Comparison of ENCODE assay signal across 8 mouse cellular contexts in genomic region chr1:162895900-162896299, GRCm38 (mm10). TPM values are rescaled to one million over a fixed set of nuclear protein-coding genes. Genes with fewer than 3 reads are reported as not detected.
DNase-seq lines count a peak whose midpoint lies in the region; ATAC-seq lines count a peak whose summit lies in the region.

No protein-coding gene starts in this region.

- 43% methylated on average over 6 of the region's 6 CpGs for WGBS in forebrain, embryonic 14.5 days
- WGBS in liver, embryonic 13.5 days (ENCODE audit: insufficient replicate concordance), result 39% methylated on average over 6 of the region's 6 CpGs
- 48% methylated on average over 6 of the region's 6 CpGs for WGBS in neural tube, embryonic 12.5 days

- H3K27ac ChIP-seq in forebrain, embryonic 14.5 days (ENCODE audit: low read depth, low read length), result no peak overlapping the region
- no peak overlapping the region for H3K27ac ChIP-seq in liver, embryonic 13.5 days
- H3K27ac ChIP-seq in neural tube, embryonic 12.5 days, result no peak overlapping the region

- DNase-seq in left cerebral cortex, adult 18-20 months (ENCODE audit: low spot score in 2 of 2), result peak; percentile 71 to 81
- no peak for DNase-seq in left cerebral cortex, adult 11 months (ENCODE audit: low spot score)
- DNase-seq in adrenal gland, postnatal 25 days, result peak; percentile 79
- peak; percentile 70 for DNase-seq in forebrain, embryonic 14.5 days (ENCODE audit: low spot score)
- peak; percentile 80 for DNase-seq in kidney, adult 18-20 months
- peak; percentile 20 for DNase-seq in liver, embryonic 13.5 days
- peak; percentile 80 for DNase-seq in urinary bladder, postnatal 14 days (ENCODE audit: low spot score)

- H3K36me3 ChIP-seq in forebrain, embryonic 14.5 days (ENCODE audit: control insufficient read depth, insufficient read depth, low read length), result no peaks in the 10 kb centered on the region
- no peaks in the 10 kb centered on the region for H3K36me3 ChIP-seq in liver, embryonic 13.5 days
- no peaks in the 10 kb centered on the region for H3K36me3 ChIP-seq in neural tube, embryonic 12.5 days

- no peak overlapping the region for H3K4me2 ChIP-seq in forebrain, embryonic 14.5 days (ENCODE audit: low read length)
- no peak overlapping the region for H3K4me2 ChIP-seq in liver, embryonic 13.5 days
- no peak overlapping the region for H3K4me2 ChIP-seq in neural tube, embryonic 12.5 days (replicated peaks)

- peak; percentile 52; the same call in 1 of the 2 replicates for ATAC-seq in forebrain, embryonic 14.5 days
- ATAC-seq in liver, embryonic 13.5 days (ENCODE audit: low read depth), result no peak
- ATAC-seq in neural tube, embryonic 12.5 days (ENCODE audit: low FRiP score, low read depth), result peak; percentile 73

- H3K9me3 ChIP-seq in forebrain, embryonic 14.5 days (replicated peaks; ENCODE audit: control insufficient read depth, low read length), result no peaks in the 10 kb centered on the region
- H3K9me3 ChIP-seq in liver, embryonic 13.5 days (replicated peaks), result no peaks in the 10 kb centered on the region
- no peaks in the 10 kb centered on the region for H3K9me3 ChIP-seq in neural tube, embryonic 12.5 days

- H3K27me3 ChIP-seq in forebrain, embryonic 14.5 days (replicated peaks; ENCODE audit: control insufficient read depth, insufficient read depth, low read length), result no peaks in the 10 kb centered on the region
- no peaks in the 10 kb centered on the region for H3K27me3 ChIP-seq in liver, embryonic 13.5 days
- no peaks in the 10 kb centered on the region for H3K27me3 ChIP-seq in neural tube, embryonic 12.5 days (replicated peaks)

- H3K4me1 ChIP-seq in forebrain, embryonic 14.5 days (ENCODE audit: control insufficient read depth, insufficient read depth, low read length), result no peaks in the 10 kb centered on the region
- no peaks in the 10 kb centered on the region for H3K4me1 ChIP-seq in liver, embryonic 13.5 days (replicated peaks)
- H3K4me1 ChIP-seq in neural tube, embryonic 12.5 days, result no peaks in the 10 kb centered on the region

- H3K9ac ChIP-seq in forebrain, embryonic 14.5 days (ENCODE audit: low read length), result no peak overlapping the region
- H3K9ac ChIP-seq in liver, embryonic 13.5 days, result no peak overlapping the region
- no peak overlapping the region for H3K9ac ChIP-seq in neural tube, embryonic 12.5 days

- no peak overlapping the region for H3K4me3 ChIP-seq in forebrain, embryonic 14.5 days (ENCODE audit: low read depth, low read length)
- no peak overlapping the region for H3K4me3 ChIP-seq in liver, embryonic 13.5 days (replicated peaks)
- H3K4me3 ChIP-seq in neural tube, embryonic 12.5 days, result no peak overlapping the region

RNA-seq across cellular contexts. Expression of gene Fmo2, which starts 2.6 kb away (rescaled TPM):
- total RNA-seq in left cerebral cortex, adult 18-20 months (2021), result 1 to 10 TPM; 3.8 to 4.0 TPM
- total RNA-seq in adrenal gland, postnatal 25 days (2021), result 20.9 and 31.5 TPM in 2 replicates
- polyA plus RNA-seq in forebrain, embryonic 14.5 days (2014; fragmentation: Nextera tagmentation; extraction: Ambion mirVana), result 0.06 and 0.64 TPM in 2 replicates
- polyA plus RNA-seq in liver, embryonic 13.5 days (2015; fragmentation: Nextera tagmentation; extraction: Ambion mirVana), result 0.08 and 0.29 TPM in 2 replicates
- 0.32 and 0.88 TPM in 2 replicates for polyA plus RNA-seq in neural tube, embryonic 12.5 days (2016; fragmentation: Nextera tagmentation; extraction: Ambion mirVana)

RNA-seq across cellular contexts. Expression of gene Fmo1, which starts 29.5 kb away (rescaled TPM):
- 10 to 100 TPM; 12.1 to 15.9 TPM for total RNA-seq in left cerebral cortex, adult 18-20 months (2021)
- 245 and 265 TPM in 2 replicates for total RNA-seq in adrenal gland, postnatal 25 days (2021)
- 18.1 and 24.8 TPM in 2 replicates for polyA plus RNA-seq in forebrain, embryonic 14.5 days (2014; fragmentation: Nextera tagmentation; extraction: Ambion mirVana)
- 7.4 and 7.8 TPM in 2 replicates for polyA plus RNA-seq in liver, embryonic 13.5 days (2015; fragmentation: Nextera tagmentation; extraction: Ambion mirVana)
- 10.3 and 10.4 TPM in 2 replicates for polyA plus RNA-seq in neural tube, embryonic 12.5 days (2016; fragmentation: Nextera tagmentation; extraction: Ambion mirVana)

RNA-seq across cellular contexts. Expression of gene Fmo6, which starts 41.4 kb away (rescaled TPM):
- not detected for total RNA-seq in left cerebral cortex, adult 18-20 months (2021)
- not detected in 2 replicates for total RNA-seq in adrenal gland, postnatal 25 days (2021)
- polyA plus RNA-seq in forebrain, embryonic 14.5 days (2014; fragmentation: Nextera tagmentation; extraction: Ambion mirVana), result not detected in 2 replicates
- not detected in 2 replicates for polyA plus RNA-seq in liver, embryonic 13.5 days (2015; fragmentation: Nextera tagmentation; extraction: Ambion mirVana)
- not detected in 2 replicates for polyA plus RNA-seq in neural tube, embryonic 12.5 days (2016; fragmentation: Nextera tagmentation; extraction: Ambion mirVana)
